Mouse (Mus musculus) cerebellum, adult 2 months (tissue): ENCODE results near the gene Kirrel3.
A peak's percentile ranks its signal among the peaks of the same experiment; 100 is the strongest.

Experiments
- CTCF ChIP-seq: fragments of 200-500 bp; IDR thresholded peaks from 2 replicates; pipeline ENCODE4 v1.5.1; 2011; ENCODE audit warnings: low read depth, mild to moderate bottlenecking, control low read depth, low read length, moderate library complexity, borderline replicate concordance; ENCODE audit not compliant: insufficient read depth
- POLR2A ChIP-seq: fragments of 200-500 bp; IDR thresholded peaks from 2 replicates; pipeline ENCODE4 v1.6.1; 2011; ENCODE audit warnings: low read length, control low read depth, borderline replicate concordance; ENCODE audit not compliant: insufficient read depth

- TF ChIP-seq POLR2A (no peak), CTCF (peak; percentile 97)
Measured at GRCm38 (mm10) chr9:34498651-34499050, 13.0 kb downstream of the Kirrel3 start.
